Mouse (Mus musculus): ENCODE data around the gene Fxn.

- TF ChIP-seq CTCF (IDR thresholded peaks at IDR 0.05; ENCODE audit: borderline replicate concordance, control insufficient read depth, extremely low read depth, insufficient read depth, low read length, poor library complexity) (no peak), POLR2A (IDR thresholded peaks at IDR 0.05; ENCODE audit: control insufficient read depth, extremely low read depth, insufficient read depth, low read length, poor library complexity) (no peak)
Measured at GRCm38 (mm10) chr19:24306351-24306750, 25.9 kb upstream of the Fxn start.

All from thymus, adult 2 months (tissue).